ENCODE assay signal across 25 mouse cellular contexts in genomic region chr17:6014985-6015384, GRCm38 (mm10).
DNase-seq lines count a peak whose midpoint lies in the region; ATAC-seq and TF ChIP-seq lines count a peak whose summit lies in the region.
"Had no signal": no experiment of that assay in that cellular context is flagged by ENCODE, and none has a peak within 500 bp of the region (broad histone marks: within the 10 kb centered on the region; RNA-seq: fewer than 3 reads in every experiment).

No protein-coding gene starts in this region.

- no peak for DNase-seq in heart, postnatal 36 days
- no peak for DNase-seq in thymus, adult 2 months
- no peak for DNase-seq in thymus, postnatal 0 days (ENCODE audit: low spot score)
- DNase-seq in CH12.LX (ENCODE audit: extremely low read depth): peak; percentile 90
- no peak for DNase-seq in spleen, postnatal 4 days (ENCODE audit: low spot score in 2 of 2)
- DNase-seq in embryo, embryonic 11 days: no peak
- DNase-seq: adrenal gland, adult 2 months; adrenal gland, postnatal 10 days; adrenal gland, postnatal 25 days; B cell, adult 2 months; cerebellum, adult 11-12 months; cerebellum, adult 2 months; cerebellum, adult 9-10 months; cerebellum, postnatal 10 days; cerebellum, postnatal 25 days had no signal

- no peak overlapping the region for H3K4me3 ChIP-seq in heart, embryonic 16.5 days (ENCODE audit: low read length)
- no peak overlapping the region for H3K4me3 ChIP-seq in thymus, adult 2 months (ENCODE audit: control insufficient read depth, insufficient read depth, low read length)
- H3K4me3 ChIP-seq in CH12.LX (replicated peaks in 1 of 3; ENCODE audit: low read depth in 2 of 3, low read length in 2 of 3, poor library complexity in 1 of 3): peak overlapping the region in 2 of 3 experiments; percentile 6 to 20
- H3K4me3 ChIP-seq in macrophage (ENCODE audit: inconsistent target): no peak overlapping the region
- H3K4me3 ChIP-seq: embryonic facial prominence, embryonic 13.5 days; embryonic facial prominence, embryonic 15.5 days; erythroblast, embryonic 14.5 days; forebrain, embryonic 10.5 days; forebrain, embryonic 12.5 days had no signal

- peaks cover 27% of the 10 kb centered on the region for H3K4me1 ChIP-seq in heart, embryonic 16.5 days (ENCODE audit: control insufficient read depth, insufficient read depth, low read length)
- peaks cover 23% of the 10 kb centered on the region for H3K4me1 ChIP-seq in thymus, adult 2 months (replicated peaks; ENCODE audit: control insufficient read depth, insufficient read depth, low read length)
- H3K4me1 ChIP-seq in CH12.LX (ENCODE audit: control insufficient read depth in 1 of 2, insufficient read depth in 2 of 2): peaks cover 38 to 63% of the 10 kb centered on the region in 2 experiments
- H3K4me1 ChIP-seq: embryonic facial prominence, embryonic 15.5 days; forebrain, embryonic 12.5 days had no signal

- 0 out of 2 replicates have a peak overlapping the region, but pooled peaks have one; percentile 15 for H3K27ac ChIP-seq in heart, embryonic 16.5 days (ENCODE audit: low read length)
- peak overlapping the region; percentile 5; the same call in 1 of the 2 replicates for H3K27ac ChIP-seq in thymus, adult 2 months (ENCODE audit: control insufficient read depth, insufficient read depth, low read length)
- H3K27ac ChIP-seq in CH12.LX (ENCODE audit: insufficient read depth, low read depth) (peak overlapping the region; percentile 85), macrophage (peak overlapping the region; percentile 86)
- H3K27ac ChIP-seq: embryonic facial prominence, embryonic 13.5 days; embryonic facial prominence, embryonic 15.5 days; forebrain, embryonic 10.5 days; forebrain, embryonic 12.5 days had no signal

- no peak for TF ChIP-seq POLR2A in thymus, adult 2 months (IDR thresholded peaks at IDR 0.05; ENCODE audit: control insufficient read depth, extremely low read depth, insufficient read depth, low read length, poor library complexity)
- TF ChIP-seq POLR2A in CH12.LX (IDR thresholded peaks at IDR 0.05; ENCODE audit: low read depth, low read length): peak; percentile 62

- no peak for TF ChIP-seq CTCF in thymus, adult 2 months (IDR thresholded peaks at IDR 0.05; ENCODE audit: borderline replicate concordance, control insufficient read depth, extremely low read depth, insufficient read depth, low read length, poor library complexity)
- TF ChIP-seq CTCF in CH12.LX (conservative IDR thresholded peaks at IDR 0.05 in 1 of 2, IDR thresholded peaks at IDR 0.05 in 1 of 2; ENCODE audit: low read depth in 2 of 2, low read length in 2 of 2): no peak

- ATAC-seq in heart, embryonic 16.5 days (replicated peaks; ENCODE audit: extremely low read depth, insufficient read depth, low FRiP score): no peak
- ATAC-seq: CD4-positive, CD25-positive, alpha-beta regulatory T cell, adult 4 months; forebrain, embryonic 14.5 days; forebrain, embryonic 16.5 days had no signal

- TF ChIP-seq EP300 in CH12.LX (IDR thresholded peaks at IDR 0.05; ENCODE audit: low read length): peak; percentile 90

- no peaks in the 10 kb centered on the region for H3K27me3 ChIP-seq in heart, embryonic 16.5 days (ENCODE audit: control insufficient read depth, insufficient read depth, low read length)
- H3K27me3 ChIP-seq in thymus, adult 2 months (ENCODE audit: control insufficient read depth, insufficient read depth, low read length): no peaks in the 10 kb centered on the region
- H3K27me3 ChIP-seq in CH12.LX (replicated peaks): no peaks in the 10 kb centered on the region
- H3K27me3 ChIP-seq: embryonic facial prominence, embryonic 13.5 days; embryonic facial prominence, embryonic 15.5 days; forebrain, embryonic 12.5 days had no signal

- no peak overlapping the region for H3K4me2 ChIP-seq in heart, embryonic 16.5 days (ENCODE audit: low read depth, low read length)
- H3K4me2 ChIP-seq in CH12.LX (ENCODE audit: insufficient read depth, low read depth, poor library complexity, severe bottlenecking): peak overlapping the region; percentile 35; the same call in 1 of the 2 replicates
- H3K4me2 ChIP-seq: embryonic facial prominence, embryonic 13.5 days; embryonic facial prominence, embryonic 15.5 days; forebrain, embryonic 12.5 days had no signal

- TF ChIP-seq RAD21 in CH12.LX (IDR thresholded peaks at IDR 0.05; ENCODE audit: low read depth, low read length): no peak; the same call in none of the 2 replicates

- peaks cover 4% of the 10 kb centered on the region; the same call in 1 of the 2 replicates for H3K36me3 ChIP-seq in heart, embryonic 16.5 days (ENCODE audit: control insufficient read depth, insufficient read depth)
- no peaks in the 10 kb centered on the region for H3K36me3 ChIP-seq in thymus, adult 2 months (ENCODE audit: control insufficient read depth, insufficient read depth, low read length)
- H3K36me3 ChIP-seq in CH12.LX (replicated peaks in 1 of 2; ENCODE audit: control insufficient read depth in 1 of 2, insufficient read depth in 1 of 2, low read length in 1 of 2): peaks cover 2 to 54% of the 10 kb centered on the region in 2 experiments
- 0 out of 2 replicates have a peak, but pooled peaks cover 11% of the 10 kb centered on the region for H3K36me3 ChIP-seq in macrophage (ENCODE audit: inconsistent target)
- H3K36me3 ChIP-seq: forebrain, embryonic 10.5 days; forebrain, embryonic 12.5 days had no signal

- no peak overlapping the region for H3K9ac ChIP-seq in heart, embryonic 16.5 days (ENCODE audit: low read length)
- H3K9ac ChIP-seq in CH12.LX (ENCODE audit: insufficient read depth, low read depth): peak overlapping the region; percentile 18; the same call in 1 of the 2 replicates
- H3K9ac ChIP-seq: embryonic facial prominence, embryonic 13.5 days; embryonic facial prominence, embryonic 15.5 days; forebrain, embryonic 12.5 days had no signal

- 82% methylated on average over 4 of the region's 4 CpGs for WGBS in heart, embryonic 16.5 days
- 60% methylated on average over 4 of the region's 4 CpGs for WGBS in thymus, adult 2 months
- WGBS in macrophage (ENCODE audit: missing documents): 42% methylated on average over 4 of the region's 4 CpGs

- in situ Hi-C loops in CH12.LX (cut with MboI; ENCODE audit: low pct_ligation_motif_present, low pct_unique_long_range_greater_than_20kb, low sequenced_read_pairs): loop anchor here (5.0 to 25.0 kb wide), 2 partner anchors 38 to 578 kb away; partner anchors contain the start of gene Tmem242

- dilution Hi-C loops in CH12.LX (cut with MboI; ENCODE audit: extremely low pct_ligation_motif_present, extremely low pct_unique_long_range_greater_than_20kb, low sequenced_read_pairs): no loop called here

- H3K79me2 ChIP-seq in CH12.LX (replicated peaks; ENCODE audit: control insufficient read depth, extremely low read depth, insufficient read depth, poor library complexity, severe bottlenecking) (no peaks in the 10 kb centered on the region), macrophage (ENCODE audit: inconsistent target) (no peaks in the 10 kb centered on the region)

- intact Hi-C loops in heart, postnatal 36 days (cut with DNase I): loop anchor here (5.0 kb wide), 1 partner anchor 218 kb away; no protein-coding TSS in a partner anchor

- H3K9me3 ChIP-seq in heart, embryonic 16.5 days (replicated peaks; ENCODE audit: control insufficient read depth, low read length): no peaks in the 10 kb centered on the region
- no peaks in the 10 kb centered on the region for H3K9me3 ChIP-seq in CH12.LX (replicated peaks; ENCODE audit: low read length)
- H3K9me3 ChIP-seq: embryonic facial prominence, embryonic 13.5 days; embryonic facial prominence, embryonic 15.5 days; forebrain, embryonic 10.5 days; forebrain, embryonic 12.5 days had no signal

TF ChIP-seq in CH12.LX, 34 proteins besides CTCF, POLR2A, EP300 and RAD21 (continues in another document):
- TF ChIP-seq MAX (IDR thresholded peaks at IDR 0.05; ENCODE audit: low read length) (peak; percentile 58), UBTF (IDR thresholded peaks at IDR 0.05; ENCODE audit: low read depth, low read length) (no peak), POLR2AphosphoS2 (IDR thresholded peaks at IDR 0.05; ENCODE audit: low read depth, low read length) (no peak), RCOR1 (conservative IDR thresholded peaks at IDR 0.05; ENCODE audit: low read depth, low read length) (no peak), E2F4 (IDR thresholded peaks at IDR 0.05; ENCODE audit: insufficient replicate concordance, low read depth, low read length) (no peak), USF1 (IDR thresholded peaks at IDR 0.05; ENCODE audit: low read depth, low read length) (no peak), CHD2 (IDR thresholded peaks at IDR 0.05; ENCODE audit: low read length) (peak; percentile 47; the same call in 1 of the 2 replicates), NRF1 (IDR thresholded peaks at IDR 0.05; ENCODE audit: low read depth, low read length) (no peak), CHD1 (IDR thresholded peaks at IDR 0.05; ENCODE audit: low read depth, low read length) (no peak), MXI1 (IDR thresholded peaks at IDR 0.05; ENCODE audit: low read depth, low read length) (peak; percentile 12; the same call in 1 of the 2 replicates), ZC3H11A (IDR thresholded peaks at IDR 0.05; ENCODE audit: low read depth, low read length) (no peak), MYC (IDR thresholded peaks at IDR 0.05; ENCODE audit: low read depth, low read length) (no peak), ZMIZ1 (IDR thresholded peaks at IDR 0.05; ENCODE audit: low read depth, low read length) (peak; percentile 50), BHLHE40 (IDR thresholded peaks at IDR 0.05; ENCODE audit: low read depth, low read length) (peak; percentile 84), USF2 (conservative IDR thresholded peaks at IDR 0.05; ENCODE audit: low read depth, low read length) (no peak), ZNF384 (IDR thresholded peaks at IDR 0.05; ENCODE audit: low read depth, low read length) (no peak), MAFK (IDR thresholded peaks at IDR 0.05; ENCODE audit: insufficient replicate concordance, low read length) (peak; percentile 66; the same call in 1 of the 2 replicates), MAZ (IDR thresholded peaks at IDR 0.05; ENCODE audit: low read depth, low read length) (peak; percentile 75), ELF1 (IDR thresholded peaks at IDR 0.05; ENCODE audit: low read depth, low read length) (peak; percentile 54; the same call in 1 of the 2 replicates), SMC3 (IDR thresholded peaks at IDR 0.05; ENCODE audit: low read depth, low read length) (peak; percentile 3; the same call in 1 of the 2 replicates), PAX5 (IDR thresholded peaks at IDR 0.05; ENCODE audit: low read length) (no peak), GABPA (IDR thresholded peaks at IDR 0.05; ENCODE audit: insufficient replicate concordance, low read depth, low read length) (no peak), ETS1 (conservative IDR thresholded peaks at IDR 0.05; ENCODE audit: low read depth, low read length) (peak; percentile 94), IRF4 (IDR thresholded peaks at IDR 0.05; ENCODE audit: low read depth, low read length) (peak; percentile 91), HCFC1 (IDR thresholded peaks at IDR 0.05; ENCODE audit: low read depth, low read length) (0 out of 2 replicates have a peak, but pooled peaks have one; percentile 18)

Comparison
In these comparisons a context has a peak if more than half of its experiments do, and no peak if none do; other contexts are left out.
1. H3K27ac ChIP-seq: peak in every context shown above with its lines; median percentile 86 in macrophage; 85 in CH12.LX; 15 in heart, embryonic 16.5 days; 5 in thymus, adult 2 months.
2. H3K4me3 ChIP-seq: peak in CH12.LX (2 of 3); none in heart, embryonic 16.5 days (single experiment), thymus, adult 2 months (single experiment) and macrophage (single experiment).